8 mouse cellular contexts compared by ENCODE assay signal in the genomic region with DNA sequence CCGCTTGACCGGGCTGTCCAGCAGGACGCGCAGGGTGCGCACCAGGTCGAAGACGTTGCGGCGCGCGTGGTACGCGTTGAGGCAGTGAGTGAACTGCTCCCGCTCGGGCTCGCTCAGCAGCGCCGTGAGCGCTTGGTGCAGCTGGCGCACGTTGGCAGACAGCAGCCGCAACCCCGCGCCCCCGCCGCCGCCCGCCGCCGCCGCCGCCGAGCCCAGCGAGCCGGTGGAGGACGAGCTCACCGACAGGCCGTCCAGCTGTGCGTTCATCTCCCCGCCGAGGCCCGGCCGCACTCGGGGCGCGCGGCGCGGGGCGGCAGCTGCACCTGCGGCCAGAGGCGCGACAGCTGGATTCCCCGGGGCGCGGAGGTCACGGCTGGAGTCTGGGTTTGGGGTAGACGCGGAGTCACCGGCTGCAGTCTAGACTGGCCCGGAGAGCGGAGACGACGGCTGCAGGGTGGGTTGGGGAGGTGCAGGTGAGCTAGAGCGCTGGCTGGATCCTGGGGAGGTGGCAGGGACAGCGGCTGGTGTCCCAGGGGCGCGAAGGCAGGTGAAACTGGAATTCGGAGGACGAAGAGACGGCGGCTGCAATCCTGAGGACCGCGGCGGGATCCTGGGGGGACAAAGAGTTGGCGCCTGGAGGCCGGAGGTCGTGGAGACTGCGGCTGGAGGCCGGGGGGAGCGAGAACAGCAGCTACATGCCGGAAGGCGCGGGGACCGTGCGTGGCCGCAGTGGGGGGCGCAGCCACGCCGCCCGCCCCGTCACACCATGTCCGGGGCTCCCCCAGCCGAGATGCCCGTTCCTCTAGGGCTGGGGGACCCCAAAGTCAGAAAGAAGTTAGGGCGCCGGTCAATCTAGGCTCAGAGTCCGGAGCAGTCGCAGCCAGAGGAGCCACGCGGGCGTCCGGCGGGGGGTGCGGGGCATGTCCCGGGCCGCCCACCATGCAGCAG. TPM values are rescaled to one million over a fixed set of nuclear protein-coding genes. Genes with fewer than 3 reads are reported as not detected.
DNase-seq lines count a peak whose midpoint lies in the region; ATAC-seq lines count a peak whose summit lies in the region.

No protein-coding gene starts in this region.

- no peaks in the 10 kb centered on the region for H3K36me3 ChIP-seq in heart, embryonic 11.5 days (ENCODE audit: control insufficient read depth, insufficient read depth, low read length)
- H3K36me3 ChIP-seq in kidney, embryonic 14.5 days (ENCODE audit: control insufficient read depth, insufficient read depth, low read length) = no peaks in the 10 kb centered on the region
- H3K36me3 ChIP-seq in lung, embryonic 16.5 days (ENCODE audit: control insufficient read depth, insufficient read depth, low read length) = no peaks in the 10 kb centered on the region

- H3K9me3 ChIP-seq in heart, embryonic 11.5 days (replicated peaks; ENCODE audit: control insufficient read depth, low read length) = no peaks in the 10 kb centered on the region
- H3K9me3 ChIP-seq in kidney, embryonic 14.5 days (ENCODE audit: control insufficient read depth, low read length) = no peaks in the 10 kb centered on the region
- no peaks in the 10 kb centered on the region for H3K9me3 ChIP-seq in lung, embryonic 16.5 days (ENCODE audit: control insufficient read depth, low read length)

- no peak overlapping the region for H3K27ac ChIP-seq in heart, embryonic 11.5 days (ENCODE audit: low read depth, low read length)
- no peak overlapping the region for H3K27ac ChIP-seq in kidney, embryonic 14.5 days (ENCODE audit: low read depth, low read length)
- no peak overlapping the region for H3K27ac ChIP-seq in lung, embryonic 16.5 days (ENCODE audit: low read length)

- peak overlapping the region; percentile 75 for H3K9ac ChIP-seq in heart, embryonic 11.5 days (ENCODE audit: low read depth, low read length)
- H3K9ac ChIP-seq in kidney, embryonic 14.5 days (ENCODE audit: low read depth, low read length) = peak overlapping the region; percentile 67
- peak overlapping the region; percentile 84 for H3K9ac ChIP-seq in lung, embryonic 16.5 days (ENCODE audit: low read length)

- under 1% methylated on average over 99 of the region's 107 CpGs for WGBS in heart, embryonic 11.5 days (ENCODE audit: insufficient replicate concordance)
- under 1% methylated on average over 93 of the region's 107 CpGs for WGBS in kidney, embryonic 14.5 days
- WGBS in lung, embryonic 16.5 days = under 1% methylated on average over 90 of the region's 107 CpGs

- DNase-seq in left cerebral cortex, adult 18-20 months (ENCODE audit: low spot score in 2 of 2) = peak; percentile 16 to 44
- no peak for DNase-seq in left cerebral cortex, adult 8-10 months (ENCODE audit: low spot score in 2 of 2)
- peak; percentile 62 for DNase-seq in embryo, embryonic 10.5 days (ENCODE audit: low spot score)
- DNase-seq in ovary, postnatal 14 days (ENCODE audit: low spot score) = peak; percentile 36
- DNase-seq in urinary bladder, postnatal 14 days (ENCODE audit: low spot score) = peak; percentile 61

- H3K4me1 ChIP-seq in heart, embryonic 11.5 days (ENCODE audit: control insufficient read depth, insufficient read depth, low read length) = peaks cover 15% of the 10 kb centered on the region
- H3K4me1 ChIP-seq in kidney, embryonic 14.5 days (ENCODE audit: control insufficient read depth, insufficient read depth, low read length) = peaks cover 12% of the 10 kb centered on the region
- H3K4me1 ChIP-seq in lung, embryonic 16.5 days (replicated peaks; ENCODE audit: control insufficient read depth, insufficient read depth, low read length) = peaks cover 18% of the 10 kb centered on the region

- peak; percentile 39 for ATAC-seq in heart, embryonic 11.5 days (replicated peaks; ENCODE audit: insufficient number of reproducible peaks, low FRiP score, low TSS enrichment)
- peak; percentile 63 for ATAC-seq in kidney, embryonic 14.5 days (ENCODE audit: low FRiP score, low TSS enrichment)
- peak; percentile 66 for ATAC-seq in lung, embryonic 16.5 days (ENCODE audit: low read depth)

- H3K4me3 ChIP-seq in heart, embryonic 11.5 days (ENCODE audit: low read depth, low read length) = peak overlapping the region; percentile 78
- H3K4me3 ChIP-seq in kidney, embryonic 14.5 days (ENCODE audit: low read length) = peak overlapping the region; percentile 59
- H3K4me3 ChIP-seq in lung, embryonic 16.5 days (ENCODE audit: low read length) = peak overlapping the region; percentile 73

- H3K27me3 ChIP-seq in heart, embryonic 11.5 days (ENCODE audit: control insufficient read depth, insufficient read depth, low read length) = peaks cover 17% of the 10 kb centered on the region
- H3K27me3 ChIP-seq in kidney, embryonic 14.5 days (ENCODE audit: control insufficient read depth, insufficient read depth, low read length) = peaks cover 6% of the 10 kb centered on the region
- H3K27me3 ChIP-seq in lung, embryonic 16.5 days (ENCODE audit: control insufficient read depth, insufficient read depth, low read depth, low read length) = peaks cover 26% of the 10 kb centered on the region

- peak overlapping the region; percentile 95 for H3K4me2 ChIP-seq in heart, embryonic 11.5 days
- peak overlapping the region; percentile 96 for H3K4me2 ChIP-seq in kidney, embryonic 14.5 days (replicated peaks; ENCODE audit: low read depth, low read length)
- H3K4me2 ChIP-seq in lung, embryonic 16.5 days (ENCODE audit: low read depth, low read length) = peak overlapping the region; percentile 97

RNA-seq across cellular contexts. Expression of a gene that starts 0.6 kb away (rescaled TPM):
- total RNA-seq in left cerebral cortex, adult 18-20 months (2021) = 10 to 100 TPM; 38.5 to 42.1 TPM
- 10 to 100 TPM; 35.8 to 45.1 (median 41.0) TPM for total RNA-seq in left cerebral cortex, adult 8-10 months (2022)
- 3.3 and 4.7 TPM in 2 replicates for polyA plus RNA-seq in heart, embryonic 11.5 days (2014; fragmentation: Nextera tagmentation; extraction: Ambion mirVana)
- 8.0 and 8.7 TPM in 2 replicates for polyA plus RNA-seq in kidney, embryonic 14.5 days (2014; fragmentation: Nextera tagmentation; extraction: Ambion mirVana)
- 2.6 and 2.7 TPM in 2 replicates for polyA plus RNA-seq in lung, embryonic 16.5 days (2015; fragmentation: Nextera tagmentation; extraction: Ambion mirVana)

RNA-seq across cellular contexts. Expression of a gene that starts 49.3 kb away (rescaled TPM):
- 100 to 1,000 TPM; 143 to 157 TPM for total RNA-seq in left cerebral cortex, adult 18-20 months (2021)
- 100 to 1,000 TPM; 131 to 157 (median 144) TPM for total RNA-seq in left cerebral cortex, adult 8-10 months (2022)
- polyA plus RNA-seq in heart, embryonic 11.5 days (2014; fragmentation: Nextera tagmentation; extraction: Ambion mirVana) = 213 and 221 TPM in 2 replicates
- 264 and 332 TPM in 2 replicates for polyA plus RNA-seq in kidney, embryonic 14.5 days (2014; fragmentation: Nextera tagmentation; extraction: Ambion mirVana)
- polyA plus RNA-seq in lung, embryonic 16.5 days (2015; fragmentation: Nextera tagmentation; extraction: Ambion mirVana) = 271 and 284 TPM in 2 replicates

Comparison
In these comparisons a context has a peak if more than half of its experiments do, and no peak if none do; other contexts are left out.
1. DNase-seq: peak in left cerebral cortex, adult 18-20 months (2 of 2), embryo, embryonic 10.5 days (single experiment), ovary, postnatal 14 days (single experiment) and urinary bladder, postnatal 14 days (single experiment); none in left cerebral cortex, adult 8-10 months (0 of 2).
2. Peak in every context shown above with its lines, with median percentiles within 50 percentile points of each other: ATAC-seq, H3K4me2 ChIP-seq, H3K4me3 ChIP-seq and H3K9ac ChIP-seq.